Mouse (Mus musculus): ENCODE results near the gene Gm44790. TPM values are rescaled to one million over a fixed set of nuclear protein-coding genes. Genes with fewer than 3 reads are reported as not detected.

The Gm44790 gene
- polyA plus RNA-seq, 1 experiment, result not detected

- Histone ChIP-seq H3K9me3 (no peaks in the 10 kb centered on the region), H3K4me3 (replicated peaks) (no peak overlapping the region), H3K27me3 (replicated peaks) (no peaks in the 10 kb centered on the region), H3K36me3 (replicated peaks; ENCODE audit: low read length) (peaks cover 74% of the 10 kb centered on the region), H3K4me1 (peaks cover 6% of the 10 kb centered on the region)
- TF ChIP-seq GATA1 (IDR thresholded peaks at IDR 0.05; ENCODE audit: borderline replicate concordance, low read length), result no peak
- TF ChIP-seq FLI1 (IDR thresholded peaks at IDR 0.05; ENCODE audit: low read length), result no peak
Measured at GRCm38 (mm10) chr6:86433696-86434095, 7.2 kb downstream of the Gm44790 start.

GRCm38 (mm10) chr6:86437711-86438110, 11.3 kb downstream of the Gm44790 start:
- Histone ChIP-seq H3K9me3 (no peaks in the 10 kb centered on the region), H3K27me3 (replicated peaks) (no peaks in the 10 kb centered on the region), H3K4me3 (replicated peaks) (peak overlapping the region; percentile 100), H3K4me1 (peaks cover 14% of the 10 kb centered on the region), H3K36me3 (replicated peaks; ENCODE audit: low read length) (peaks cover 50% of the 10 kb centered on the region)
- TF ChIP-seq FLI1 (IDR thresholded peaks at IDR 0.05; ENCODE audit: low read length), result no peak
- TF ChIP-seq GATA1 (IDR thresholded peaks at IDR 0.05; ENCODE audit: borderline replicate concordance, low read length), result no peak

- H3K4me1 ChIP-seq, result peaks cover 14% of the 10 kb centered on the region
- peaks cover 49% of the 10 kb centered on the region for H3K36me3 ChIP-seq (replicated peaks; ENCODE audit: low read length)
- H3K27me3 ChIP-seq (replicated peaks), result no peaks in the 10 kb centered on the region
- H3K9me3 ChIP-seq, result no peaks in the 10 kb centered on the region
- TF ChIP-seq GATA1 (IDR thresholded peaks at IDR 0.05; ENCODE audit: borderline replicate concordance, low read length), result no peak
- TF ChIP-seq FLI1 (IDR thresholded peaks at IDR 0.05; ENCODE audit: low read length), result peak; percentile 91
- H3K4me3 ChIP-seq (replicated peaks), result peak within 1 kb of the TSS; percentile 100
Measured at GRCm38 (mm10) chr6:86438272-86439118, 12.0 kb downstream of the Gm44790 start, which contains the start of gene C87436. TSS of gene C87436 (plus strand) at chr6:86438374.

GRCm38 (mm10) chr6:86439119-86439496, 12.7 kb downstream of the Gm44790 start:
- H3K27me3 ChIP-seq (replicated peaks), result no peaks in the 10 kb centered on the region

GRCm38 (mm10) chr6:86439531-86439930, 13.1 kb downstream of the Gm44790 start:
- peak overlapping the region; percentile 100 for H3K4me3 ChIP-seq (replicated peaks)
- peaks cover 49% of the 10 kb centered on the region for H3K36me3 ChIP-seq (replicated peaks; ENCODE audit: low read length)

More at GRCm38 (mm10) chr6:86439119-86439496, 12.7 kb downstream of the Gm44790 start:
- H3K36me3 ChIP-seq (replicated peaks; ENCODE audit: low read length), result peaks cover 49% of the 10 kb centered on the region
- H3K9me3 ChIP-seq, result no peaks in the 10 kb centered on the region
- H3K4me1 ChIP-seq, result peaks cover 14% of the 10 kb centered on the region
- TF ChIP-seq GATA1 (IDR thresholded peaks at IDR 0.05; ENCODE audit: borderline replicate concordance, low read length), result no peak
- TF ChIP-seq FLI1 (IDR thresholded peaks at IDR 0.05; ENCODE audit: low read length), result no peak
- H3K4me3 ChIP-seq (replicated peaks), result peak overlapping the region; percentile 100

GRCm38 (mm10) chr6:86441571-86441970, 15.1 kb downstream of the Gm44790 start:
- TF ChIP-seq FLI1 (IDR thresholded peaks at IDR 0.05; ENCODE audit: low read length) (no peak), GATA1 (IDR thresholded peaks at IDR 0.05; ENCODE audit: borderline replicate concordance, low read length) (no peak)

More at GRCm38 (mm10) chr6:86439531-86439930, 13.1 kb downstream of the Gm44790 start:
- H3K9me3 ChIP-seq, result no peaks in the 10 kb centered on the region
- TF ChIP-seq GATA1 (IDR thresholded peaks at IDR 0.05; ENCODE audit: borderline replicate concordance, low read length), result no peak
- no peak for TF ChIP-seq FLI1 (IDR thresholded peaks at IDR 0.05; ENCODE audit: low read length)
- H3K27me3 ChIP-seq (replicated peaks), result no peaks in the 10 kb centered on the region
- peaks cover 14% of the 10 kb centered on the region for H3K4me1 ChIP-seq

GRCm38 (mm10) chr6:86445551-86445950, 19.1 kb downstream of the Gm44790 start:
- no peaks in the 10 kb centered on the region for H3K9me3 ChIP-seq
- peaks cover 29% of the 10 kb centered on the region for H3K4me1 ChIP-seq
- H3K4me3 ChIP-seq (replicated peaks), result peak overlapping the region; percentile 10
- H3K36me3 ChIP-seq (replicated peaks; ENCODE audit: low read length), result peaks cover 69% of the 10 kb centered on the region
- TF ChIP-seq FLI1 (IDR thresholded peaks at IDR 0.05; ENCODE audit: low read length), result no peak
- TF ChIP-seq GATA1 (IDR thresholded peaks at IDR 0.05; ENCODE audit: borderline replicate concordance, low read length), result no peak
- H3K27me3 ChIP-seq (replicated peaks), result no peaks in the 10 kb centered on the region

More at GRCm38 (mm10) chr6:86441571-86441970, 15.1 kb downstream of the Gm44790 start:
- peaks cover 27% of the 10 kb centered on the region for H3K4me1 ChIP-seq
- no peaks in the 10 kb centered on the region for H3K9me3 ChIP-seq
- no peak overlapping the region for H3K4me3 ChIP-seq (replicated peaks)
- H3K36me3 ChIP-seq (replicated peaks; ENCODE audit: low read length), result peaks cover 45% of the 10 kb centered on the region
- H3K27me3 ChIP-seq (replicated peaks), result no peaks in the 10 kb centered on the region

GRCm38 (mm10) chr6:86446927-86447568, 20.6 kb downstream of the Gm44790 start:
- TF ChIP-seq GATA1 (IDR thresholded peaks at IDR 0.05; ENCODE audit: borderline replicate concordance, low read length), result no peak
- TF ChIP-seq FLI1 (IDR thresholded peaks at IDR 0.05; ENCODE audit: low read length), result no peak
- Histone ChIP-seq H3K27me3 (replicated peaks) (no peaks in the 10 kb centered on the region), H3K9me3 (no peaks in the 10 kb centered on the region), H3K4me1 (peaks cover 29% of the 10 kb centered on the region), H3K4me3 (replicated peaks) (no peak overlapping the region), H3K36me3 (replicated peaks; ENCODE audit: low read length) (peaks cover 68% of the 10 kb centered on the region)

- peaks cover 81% of the 10 kb centered on the region for H3K36me3 ChIP-seq (replicated peaks; ENCODE audit: low read length)
Measured at GRCm38 (mm10) chr6:86456727-86457126, 30.3 kb downstream of the Gm44790 start.

GRCm38 (mm10) chr6:86463079-86463478, 36.6 kb downstream of the Gm44790 start:
- no peak overlapping the region for H3K4me3 ChIP-seq (replicated peaks)
- H3K9me3 ChIP-seq, result no peaks in the 10 kb centered on the region
- H3K27me3 ChIP-seq (replicated peaks), result no peaks in the 10 kb centered on the region
- H3K4me1 ChIP-seq, result peaks cover 8% of the 10 kb centered on the region
- H3K36me3 ChIP-seq (replicated peaks; ENCODE audit: low read length), result peaks cover 90% of the 10 kb centered on the region
- TF ChIP-seq FLI1 (IDR thresholded peaks at IDR 0.05; ENCODE audit: low read length) (no peak), GATA1 (IDR thresholded peaks at IDR 0.05; ENCODE audit: borderline replicate concordance, low read length) (no peak)

More at GRCm38 (mm10) chr6:86456727-86457126, 30.3 kb downstream of the Gm44790 start:
- Histone ChIP-seq H3K27me3 (replicated peaks) (no peaks in the 10 kb centered on the region), H3K4me1 (peaks cover 7% of the 10 kb centered on the region), H3K9me3 (no peaks in the 10 kb centered on the region), H3K4me3 (replicated peaks) (no peak overlapping the region)
- TF ChIP-seq FLI1 (IDR thresholded peaks at IDR 0.05; ENCODE audit: low read length) (no peak), GATA1 (IDR thresholded peaks at IDR 0.05; ENCODE audit: borderline replicate concordance, low read length) (no peak)

Measured in megakaryocyte, embryonic 14.5 days (primary cell).